Mouse (Mus musculus) MEL (cell line): ENCODE results near the gene Tubg1. TPM values are rescaled to one million over a fixed set of nuclear protein-coding genes. Genes with fewer than 3 reads are reported as not detected.

ENCODE experiments used
- DNase-seq: peaks from one replicate; pipeline ENCODE4 v3.0.0; 2011; ENCODE audit warnings: low read depth, low spot score
- H3K27ac ChIP-seq: 2 replicates; pipeline ENCODE4 v1.5.1; 2012; ENCODE audit warnings: low read depth, mild to moderate bottlenecking, control low read depth, low read length, moderate library complexity; ENCODE audit not compliant: control insufficient read depth
- H3K27me3 ChIP-seq, 2 experiments: fragments of 150-350 bp in 1 of 2; sonication (generic) in 1 of 2; 2 replicates each; pipeline ENCODE4 v1.6.1; 2012; ENCODE audit warnings: low read length in 2 of 2, mild to moderate bottlenecking in 2 of 2, improper control_type of control experiment in 1 of 2, moderate library complexity in 1 of 2; ENCODE audit not compliant: insufficient read depth in 2 of 2, control insufficient read depth in 1 of 2
- H3K36me3 ChIP-seq, 2 experiments: 2 replicates each; pipeline ENCODE4 v1.6.1; 2012 to 2014; ENCODE audit warnings: low read length in 2 of 2, improper control_type of control experiment in 1 of 2, inconsistent platforms in 1 of 2, mild to moderate bottlenecking in 1 of 2; ENCODE audit not compliant: insufficient read depth in 2 of 2, control insufficient read depth in 1 of 2
- H3K4me1 ChIP-seq, 2 experiments: fragments of 150-350 bp in 1 of 2; sonication (generic) in 1 of 2; 2 replicates each; pipeline ENCODE4 v1.6.1; 2012; ENCODE audit warnings: low read length in 2 of 2, improper control_type of control experiment in 1 of 2, mild to moderate bottlenecking in 1 of 2; ENCODE audit not compliant: insufficient read depth in 2 of 2, control insufficient read depth in 1 of 2
- H3K4me3 ChIP-seq, 2 experiments: fragments of 150-350 bp in 1 of 2; sonication (generic) in 1 of 2; 2 replicates each; pipeline ENCODE4 v1.5.1; 2012; ENCODE audit warnings: low read depth in 2 of 2, low read length in 2 of 2, mild to moderate bottlenecking in 2 of 2, moderate library complexity in 2 of 2, control low read depth in 1 of 2, improper control_type of control experiment in 1 of 2; ENCODE audit not compliant: control insufficient read depth in 1 of 2, insufficient read depth in 1 of 2
- H3K79me2 ChIP-seq: 2 replicates; pipeline ENCODE4 v1.6.1; 2012; ENCODE audit warnings: mild to moderate bottlenecking, low read length, moderate library complexity; ENCODE audit not compliant: control insufficient read depth, poor library complexity, insufficient read depth
- H3K9ac ChIP-seq: 2 replicates; pipeline ENCODE4 v1.6.1; 2012; ENCODE audit warnings: low read depth, mild to moderate bottlenecking, control low read depth, low read length, moderate library complexity; ENCODE audit not compliant: control insufficient read depth, poor library complexity, severe bottlenecking
- H3K9me3 ChIP-seq: fragments of 150-350 bp; sonication (generic); replicated peaks from 2 replicates; pipeline ENCODE4 v1.6.1; 2012; ENCODE audit warnings: mild to moderate bottlenecking, low read length, improper control_type of control experiment, moderate library complexity; ENCODE audit not compliant: insufficient read depth
- BHLHE40 ChIP-seq: IDR thresholded peaks from 2 replicates; pipeline ENCODE4 v1.6.1; 2012; ENCODE audit warnings: low read depth, mild to moderate bottlenecking, inconsistent platforms, low read length, improper control_type of control experiment, borderline replicate concordance
- CTCF ChIP-seq, 3 experiments: IDR thresholded peaks in 2 of 3; conservative IDR thresholded peaks in 1 of 3; 2 replicates each; pipeline ENCODE4 v1.5.1; 2011 to 2012; ENCODE audit warnings: low read length in 3 of 3, low read depth in 2 of 3, mild to moderate bottlenecking in 2 of 3, improper control_type of control experiment in 1 of 3, inconsistent platforms in 1 of 3, mixed read lengths in 1 of 3, moderate library complexity in 1 of 3; ENCODE audit not compliant: control insufficient read depth in 1 of 3, insufficient read depth in 1 of 3, poor library complexity in 1 of 3, severe bottlenecking in 1 of 3
- E2F4 ChIP-seq: IDR thresholded peaks from 2 replicates; pipeline ENCODE4 v1.6.1; 2011; ENCODE audit warnings: low read depth, low read length, improper control_type of control experiment, borderline replicate concordance
- ELF1 ChIP-seq: IDR thresholded peaks from 2 replicates; pipeline ENCODE4 v1.6.1; 2014; ENCODE audit warnings: low read depth, mild to moderate bottlenecking, inconsistent platforms, low read length, improper control_type of control experiment, moderate library complexity
- EP300 ChIP-seq, 2 experiments: IDR thresholded peaks; 2 replicates each; pipeline ENCODE4 v1.6.1; 2011; ENCODE audit warnings: improper control_type of control experiment in 2 of 2, low read length in 2 of 2, low read depth in 1 of 2, mild to moderate bottlenecking in 1 of 2
- ETS1 ChIP-seq: IDR thresholded peaks from 2 replicates; pipeline ENCODE4 v1.6.1; 2012; ENCODE audit warnings: low read depth, mild to moderate bottlenecking, inconsistent platforms, low read length, improper control_type of control experiment, moderate library complexity
- GABPA ChIP-seq: IDR thresholded peaks from 2 replicates; pipeline ENCODE4 v1.6.1; 2012; ENCODE audit warnings: low read depth, mild to moderate bottlenecking, inconsistent platforms, low read length, improper control_type of control experiment, moderate library complexity
- GATA1 ChIP-seq: IDR thresholded peaks from 2 replicates; pipeline ENCODE4 v1.6.1; 2011; ENCODE audit warnings: low read depth, low read length, improper control_type of control experiment
- MAZ ChIP-seq: IDR thresholded peaks from 2 replicates; pipeline ENCODE4 v1.6.1; 2012; ENCODE audit warnings: low read depth, mild to moderate bottlenecking, inconsistent platforms, low read length, improper control_type of control experiment
- NELFE ChIP-seq: IDR thresholded peaks from 2 replicates; pipeline ENCODE4 v1.6.1; 2011; ENCODE audit warnings: low read depth, low read length, improper control_type of control experiment
- RAD21 ChIP-seq: IDR thresholded peaks from 2 replicates; pipeline ENCODE4 v1.6.1; 2011; ENCODE audit warnings: mild to moderate bottlenecking, low read depth, low read length, improper control_type of control experiment
- RCOR1 ChIP-seq: IDR thresholded peaks from 2 replicates; pipeline ENCODE4 v1.6.1; 2012; ENCODE audit warnings: low read depth, mild to moderate bottlenecking, inconsistent platforms, low read length, improper control_type of control experiment
- SIN3A ChIP-seq: IDR thresholded peaks from 2 replicates; pipeline ENCODE4 v1.6.1; 2012; ENCODE audit warnings: low read length, improper control_type of control experiment, inconsistent platforms
- SMC3 ChIP-seq: IDR thresholded peaks from 2 replicates; pipeline ENCODE4 v1.6.1; 2011; ENCODE audit warnings: low read depth, low read length, improper control_type of control experiment
- TBP ChIP-seq: IDR thresholded peaks from 2 replicates; pipeline ENCODE4 v1.8.0; 2011; ENCODE audit warnings: low read depth, low read length, improper control_type of control experiment
- TCF12 ChIP-seq: IDR thresholded peaks from 2 replicates; pipeline ENCODE4 v1.6.1; 2014; ENCODE audit warnings: low read depth, mild to moderate bottlenecking, inconsistent platforms, low read length, improper control_type of control experiment, moderate library complexity
- ZC3H11A ChIP-seq: IDR thresholded peaks from 2 replicates; pipeline ENCODE4 v1.6.1; 2012; ENCODE audit warnings: low read depth, mild to moderate bottlenecking, inconsistent platforms, low read length, improper control_type of control experiment
- ZKSCAN1 ChIP-seq: IDR thresholded peaks from 2 replicates; pipeline ENCODE4 v1.6.1; 2012; ENCODE audit warnings: low read depth, mild to moderate bottlenecking, inconsistent platforms, low read length, improper control_type of control experiment, moderate library complexity
- ZNF384 ChIP-seq: IDR thresholded peaks from 2 replicates; pipeline ENCODE4 v1.6.1; 2012; ENCODE audit warnings: low read depth, mild to moderate bottlenecking, inconsistent platforms, low read length, improper control_type of control experiment
- polyA plus RNA-seq, 2 experiments: library from polyadenylated mRNA; stranded (reverse) in 1 of 2; unstranded in 1 of 2; fragments of >175 nt in 1 of 2; fragments of >200 nt in 1 of 2; gene quantifications; 2 replicates each; pipeline versions ENCODE4 v1.2.1 to v1.2.4; 2012; ENCODE audit warnings: low replicate concordance in 2 of 2, low read depth in 1 of 2; ENCODE audit not compliant: insufficient read length in 2 of 2, insufficient read depth in 1 of 2, missing spikeins in 1 of 2
- total RNA-seq: library from RNA; depleted of rRNA; stranded (reverse); fragments of 300-350 nt; gene quantifications from 2 replicates; pipeline ENCODE4 v1.2.3, GENCODE M21; 2012

Tubg1 gene
- total and polyA plus RNA-seq, 3 experiments, result 60.0 to 183 (median 125) TPM

DNA sequence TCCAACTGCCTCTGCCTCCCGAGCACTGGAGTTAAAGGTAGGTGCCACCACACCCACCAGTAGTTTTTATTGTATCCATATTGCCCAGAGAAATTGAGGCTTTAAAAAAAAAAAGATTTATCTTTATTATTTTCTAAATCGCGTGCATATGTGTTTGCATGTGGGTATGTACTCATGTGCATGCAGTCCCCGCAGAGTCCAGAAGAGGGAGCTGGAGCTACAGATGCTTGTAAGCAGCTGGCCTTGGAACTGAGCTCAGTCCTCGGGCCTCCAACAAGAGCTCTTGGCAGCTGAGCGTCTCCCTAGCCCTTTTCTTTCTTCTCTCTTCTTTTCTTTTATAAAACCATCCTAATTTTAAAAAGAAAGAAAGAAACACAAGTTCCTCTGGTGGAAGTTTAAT, 12.0 kb downstream of the Tubg1 start:
- peak; percentile 81 for DNase-seq
- H3K4me1 ChIP-seq, result peaks cover 3 to 13% of the 10 kb centered on the region in 2 experiments; a peak in 3 of 4 replicates

DNA sequence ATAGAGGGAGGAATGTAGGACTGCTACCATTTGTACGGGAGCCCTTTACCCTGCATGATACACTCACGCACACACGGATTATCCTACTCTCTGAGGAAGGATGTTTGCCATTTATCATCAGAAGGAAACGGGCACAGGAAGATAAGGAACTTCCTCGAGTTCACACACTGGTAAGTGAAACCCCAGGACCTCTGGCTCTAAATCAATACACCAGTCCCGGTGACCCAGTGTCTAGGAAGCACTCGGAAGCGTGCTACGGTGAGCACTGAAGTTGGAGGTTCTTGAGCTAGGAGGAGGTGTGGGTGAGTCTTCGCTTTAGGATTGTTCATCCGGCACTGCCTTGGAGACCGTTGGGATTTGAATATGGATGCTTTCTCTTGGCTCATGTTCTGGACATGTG, 13.3 kb downstream of the Tubg1 start:
- H3K79me2 ChIP-seq, result no peaks in the 10 kb centered on the region
- 0 out of 2 replicates have a peak, but pooled peaks have one; percentile 40 for TF ChIP-seq GATA1
- 0 out of 4 replicates have a peak, but pooled peaks of 1 of the 2 experiments have one; percentile 17 for TF ChIP-seq EP300 (IDR thresholded peaks at IDR 0.05; ENCODE audit: low read depth in 1 of 2, low read length in 2 of 2)
- no peak for TF ChIP-seq ZNF384
- H3K9ac ChIP-seq, result no peak overlapping the region
- H3K27ac ChIP-seq, result no peak overlapping the region
- H3K27me3 ChIP-seq, result no peaks in the 10 kb centered on the region
- no peaks in the 10 kb centered on the region for H3K9me3 ChIP-seq
- H3K4me1 ChIP-seq, result peaks cover 3 to 13% of the 10 kb centered on the region in 2 experiments; a peak in 3 of 4 replicates
- H3K36me3 ChIP-seq, result peaks cover 0 to 7% of the 10 kb centered on the region in 2 experiments; a peak in 1 of 4 replicates
- H3K4me3 ChIP-seq, result no peak overlapping the region
- no peak for DNase-seq

More for the DNA sequence above, 12.0 kb downstream of the Tubg1 start:
- H3K9ac ChIP-seq, result no peak overlapping the region
- TF ChIP-seq RAD21 (peak; percentile 54), EP300 (IDR thresholded peaks at IDR 0.05; ENCODE audit: low read depth in 1 of 2, low read length in 2 of 2) (no peak), CTCF (IDR thresholded peaks at IDR 0.05 in 2 of 3, conservative IDR thresholded peaks at IDR 0.05 in 1 of 3; ENCODE audit: control insufficient read depth in 1 of 3, insufficient read depth in 1 of 3, low read depth in 2 of 3, low read length in 3 of 3, poor library complexity in 1 of 3, severe bottlenecking in 1 of 3) (peak; percentile 51 to 66 (median 65)), SMC3 (peak; percentile 60), TBP (no peak), SIN3A (no peak), ELF1 (no peak), ZC3H11A (peak; percentile 8; the same call in 1 of the 2 replicates)
- H3K36me3 ChIP-seq, result peaks cover under 1 to 7% of the 10 kb centered on the region in 2 experiments; a peak in 2 of 4 replicates
- H3K27me3 ChIP-seq, result no peaks in the 10 kb centered on the region
- no peaks in the 10 kb centered on the region for H3K79me2 ChIP-seq
- H3K9me3 ChIP-seq, result no peaks in the 10 kb centered on the region
- no peak overlapping the region for H3K27ac ChIP-seq
- no peak overlapping the region for H3K4me3 ChIP-seq

DNA sequence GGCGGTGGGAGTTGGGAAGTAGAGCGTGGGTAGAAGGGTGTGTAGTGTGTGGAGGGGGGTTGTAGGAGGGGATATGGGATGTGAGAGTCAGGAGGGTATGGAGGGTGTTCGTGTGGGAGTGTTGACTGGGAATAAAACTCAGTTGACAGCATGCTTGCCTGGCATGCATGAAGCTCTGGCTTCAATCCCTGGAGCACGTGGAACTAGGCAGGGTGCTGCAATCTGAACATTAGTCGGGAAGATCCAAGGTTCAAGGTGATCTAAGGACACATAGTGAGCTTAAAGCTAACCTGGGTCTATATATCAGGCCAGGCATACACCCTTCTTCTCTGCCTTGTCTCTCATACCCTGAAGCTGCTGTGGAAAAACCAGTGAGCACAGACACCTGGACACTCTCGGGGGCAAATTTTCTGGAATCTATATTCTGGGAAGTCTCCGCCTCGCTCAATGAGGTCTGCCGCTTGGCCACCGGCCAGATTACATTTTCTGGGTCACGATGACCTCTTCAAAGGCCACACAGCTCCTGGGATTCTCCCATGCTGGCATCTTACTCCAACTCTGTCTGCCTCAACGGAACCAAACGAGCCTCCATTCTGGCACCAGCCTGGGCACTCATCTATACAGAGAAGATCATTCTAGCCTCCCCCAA, 14.6 kb downstream of the Tubg1 start:
- H3K36me3 ChIP-seq, result peaks cover 0 to 7% of the 10 kb centered on the region in 2 experiments; a peak in 1 of 4 replicates
- TF ChIP-seq ZNF384 (no peak), E2F4 (no peak), NELFE (no peak), MAZ (no peak), BHLHE40 (no peak), TBP (no peak), RCOR1 (no peak), GABPA (no peak), TCF12 (no peak), ETS1 (no peak), ZKSCAN1 (no peak), CTCF (IDR thresholded peaks at IDR 0.05 in 2 of 3, conservative IDR thresholded peaks at IDR 0.05 in 1 of 3; ENCODE audit: control insufficient read depth in 1 of 3, insufficient read depth in 1 of 3, low read depth in 2 of 3, low read length in 3 of 3, poor library complexity in 1 of 3, severe bottlenecking in 1 of 3) (no peak)
- H3K27me3 ChIP-seq, result no peaks in the 10 kb centered on the region
- no peak overlapping the region for H3K9ac ChIP-seq
- H3K79me2 ChIP-seq, result no peaks in the 10 kb centered on the region
- H3K4me3 ChIP-seq, result no peak overlapping the region
- H3K27ac ChIP-seq, result no peak overlapping the region
- peaks cover 3 to 21% of the 10 kb centered on the region in 2 experiments; a peak in 3 of 4 replicates for H3K4me1 ChIP-seq
- no peak for DNase-seq
- H3K9me3 ChIP-seq, result no peaks in the 10 kb centered on the region
